Mouse (Mus musculus): ENCODE measurements around the gene Pskh1.

GRCm38 (mm10) chr8:105892432-105892831, 7.8 kb upstream of the Pskh1 start:
- TF ChIP-seq CTCF (IDR thresholded peaks at IDR 0.05; ENCODE audit: control insufficient read depth, insufficient read depth, insufficient read length) (no peak), MYOD1 (IDR thresholded peaks at IDR 0.05; ENCODE audit: control insufficient read depth, insufficient read length, low read depth) (no peak), CEBPB (IDR thresholded peaks at IDR 0.05; ENCODE audit: low read depth) (no peak), USF1 (IDR thresholded peaks at IDR 0.05; ENCODE audit: low read depth) (no peak)
